ENCODE assay signal across 9 mouse cellular contexts in the genomic region with DNA sequence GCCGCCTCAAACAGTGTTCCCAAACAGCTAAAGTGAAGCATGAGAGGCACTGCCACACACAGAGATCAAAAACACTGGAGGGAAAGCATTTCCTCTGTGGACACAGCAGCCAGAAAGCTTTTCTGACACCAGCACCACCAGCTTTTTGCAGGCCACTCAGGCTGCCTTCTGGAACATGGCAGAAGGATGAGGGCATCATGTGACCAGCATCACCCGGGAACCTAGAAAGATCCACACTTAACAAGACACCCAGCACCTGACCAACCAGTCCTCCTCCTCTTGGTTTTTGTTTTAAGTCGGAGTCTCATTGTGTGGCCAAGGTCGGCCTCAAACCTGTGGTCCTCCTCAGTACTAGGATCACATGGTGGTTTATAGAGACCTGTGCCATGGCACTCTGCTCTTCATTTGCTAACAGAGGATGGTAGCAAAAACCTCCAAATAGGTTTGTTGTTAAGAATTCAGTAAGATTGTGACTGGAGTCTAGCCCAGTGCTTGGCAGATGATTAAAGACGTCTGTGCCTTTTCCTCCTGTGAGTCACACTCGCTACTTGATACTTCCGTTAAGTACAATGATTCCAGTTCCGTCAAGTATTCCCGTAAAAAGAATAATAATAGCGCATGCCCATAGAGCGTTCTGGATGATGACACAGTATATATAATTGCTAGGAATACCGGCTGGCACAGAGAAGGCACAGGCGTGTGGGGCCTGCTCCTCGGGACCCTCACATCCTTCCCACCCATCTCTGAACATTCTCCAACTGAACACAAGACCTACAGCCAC. TPM values are rescaled to one million over a fixed set of nuclear protein-coding genes. Genes with fewer than 3 reads are reported as not detected.
DNase-seq lines count a peak whose midpoint lies in the region; ATAC-seq and TF ChIP-seq lines count a peak whose summit lies in the region.
"Had no signal": no experiment of that assay in that cellular context is flagged by ENCODE, and none has a peak within 500 bp of the region (broad histone marks: within the 10 kb centered on the region; RNA-seq: fewer than 3 reads in every experiment).

No protein-coding gene starts in this region.

- H3K36me3 ChIP-seq in neural tube, embryonic 13.5 days: no peaks in the 10 kb centered on the region
- no peaks in the 10 kb centered on the region for H3K36me3 ChIP-seq in embryonic facial prominence, embryonic 14.5 days (ENCODE audit: control insufficient read depth, insufficient read depth, low read length)
- no peaks in the 10 kb centered on the region for H3K36me3 ChIP-seq in heart, postnatal 0 days (replicated peaks; ENCODE audit: control insufficient read depth, insufficient read depth, low read length)

- TF ChIP-seq CTCF in heart, postnatal 0 days (IDR thresholded peaks at IDR 0.05; ENCODE audit: low read depth): no peak

- 83% methylated on average over 14 of the region's 14 CpGs for WGBS in neural tube, embryonic 13.5 days
- WGBS in embryonic facial prominence, embryonic 14.5 days: 56% methylated on average over 14 of the region's 14 CpGs
- 40% methylated on average over 14 of the region's 14 CpGs for WGBS in heart, postnatal 0 days

- no peaks in the 10 kb centered on the region for H3K9me3 ChIP-seq in neural tube, embryonic 13.5 days
- no peaks in the 10 kb centered on the region for H3K9me3 ChIP-seq in embryonic facial prominence, embryonic 14.5 days (ENCODE audit: control insufficient read depth, low read length)
- H3K9me3 ChIP-seq in heart, postnatal 0 days (replicated peaks; ENCODE audit: control insufficient read depth, low read length): no peaks in the 10 kb centered on the region

- 0 out of 2 replicates have a peak, but pooled peaks have one; percentile 26 for TF ChIP-seq EP300 in heart, postnatal 0 days (IDR thresholded peaks at IDR 0.05; ENCODE audit: low read depth)

- H3K27ac ChIP-seq in neural tube, embryonic 13.5 days (replicated peaks): 0 out of 2 replicates have a peak overlapping the region, but pooled peaks have one; percentile 28
- peak overlapping the region; percentile 59; the same call in 1 of the 2 replicates for H3K27ac ChIP-seq in embryonic facial prominence, embryonic 14.5 days (replicated peaks; ENCODE audit: low read depth, low read length)
- H3K27ac ChIP-seq in heart, postnatal 0 days (ENCODE audit: low read depth): peak overlapping the region; percentile 69

- no peak overlapping the region for H3K4me3 ChIP-seq in neural tube, embryonic 13.5 days
- no peak overlapping the region for H3K4me3 ChIP-seq in embryonic facial prominence, embryonic 14.5 days (ENCODE audit: low read depth, low read length)
- no peak overlapping the region for H3K4me3 ChIP-seq in heart, postnatal 0 days (ENCODE audit: low read depth, low read length)

- no peak for DNase-seq in neural tube, embryonic 10.5 days (ENCODE audit: extremely low spot score, low spot score)
- DNase-seq in embryonic facial prominence, embryonic 14.5 days (ENCODE audit: low spot score): peak; percentile 78
- peak; percentile 83 for DNase-seq in heart, postnatal 0 days (ENCODE audit: low spot score)
- peak; percentile 52 for DNase-seq in skeletal muscle tissue, adult 2 months (ENCODE audit: low read depth, low spot score)
- DNase-seq in cerebellum, postnatal 36 days: no peak
- DNase-seq in gastrocnemius, postnatal 25 days: no peak
- DNase-seq: cerebellum, postnatal 25 days had no signal

- H3K9ac ChIP-seq in neural tube, embryonic 13.5 days: no peak overlapping the region
- H3K9ac ChIP-seq in embryonic facial prominence, embryonic 14.5 days (ENCODE audit: low read depth, low read length): no peak overlapping the region
- H3K9ac ChIP-seq in heart, postnatal 0 days (replicated peaks; ENCODE audit: low read depth, low read length): no peak overlapping the region

- no peak overlapping the region for H3K4me2 ChIP-seq in neural tube, embryonic 13.5 days
- no peak overlapping the region for H3K4me2 ChIP-seq in embryonic facial prominence, embryonic 14.5 days (ENCODE audit: low read depth, low read length)
- no peak overlapping the region for H3K4me2 ChIP-seq in heart, postnatal 0 days (ENCODE audit: low read depth, low read length)

- 0 out of 2 replicates have a peak, but pooled peaks cover 3% of the 10 kb centered on the region for H3K4me1 ChIP-seq in neural tube, embryonic 13.5 days (replicated peaks)
- H3K4me1 ChIP-seq in embryonic facial prominence, embryonic 14.5 days (ENCODE audit: control insufficient read depth, insufficient read depth, low read length): peaks cover 6% of the 10 kb centered on the region
- H3K4me1 ChIP-seq in heart, postnatal 0 days (ENCODE audit: control insufficient read depth, insufficient read depth): peaks cover 32% of the 10 kb centered on the region

- H3K27me3 ChIP-seq in neural tube, embryonic 13.5 days: no peaks in the 10 kb centered on the region
- no peaks in the 10 kb centered on the region for H3K27me3 ChIP-seq in embryonic facial prominence, embryonic 14.5 days (replicated peaks; ENCODE audit: control insufficient read depth, insufficient read depth, low read length)
- no peaks in the 10 kb centered on the region for H3K27me3 ChIP-seq in heart, postnatal 0 days (ENCODE audit: control insufficient read depth, insufficient read depth, low read length)

- ATAC-seq in neural tube, embryonic 13.5 days (ENCODE audit: low read depth): no peak
- peak; percentile 27; the same call in 1 of the 2 replicates for ATAC-seq in embryonic facial prominence, embryonic 14.5 days (ENCODE audit: low read depth)
- ATAC-seq in heart, postnatal 0 days (ENCODE audit: insufficient read depth, low read depth): peak; percentile 72
- no peak for ATAC-seq in cerebellum, adult (ENCODE audit: insufficient number of reproducible peaks, low FRiP score, low TSS enrichment)

RNA-seq across cellular contexts. Expression of a gene that starts 51.8 kb away (rescaled TPM):
- polyA plus RNA-seq in neural tube, embryonic 13.5 days (2015; fragmentation: Nextera tagmentation; extraction: Ambion mirVana): 19.7 and 22.3 TPM in 2 replicates
- polyA plus RNA-seq in embryonic facial prominence, embryonic 14.5 days (2014; fragmentation: Nextera tagmentation; extraction: Ambion mirVana): 68.6 and 73.7 TPM in 2 replicates
- total RNA-seq in heart, postnatal 0 days (2014; rRNA removed; ENCODE audit: low replicate concordance): 39.8 and 88.5 TPM in 2 replicates
- polyA plus RNA-seq in heart, postnatal 0 days (2015; fragmentation: Nextera tagmentation; extraction: Ambion mirVana): 22.6 and 23.6 TPM in 2 replicates
- total RNA-seq in gastrocnemius, postnatal 25 days (2021): 10 to 100 TPM; 16.8 to 18.8 TPM

Comparison
In these comparisons a context has a peak if more than half of its experiments do, and no peak if none do; other contexts are left out.
1. ATAC-seq: peak in embryonic facial prominence, embryonic 14.5 days (single experiment) and heart, postnatal 0 days (single experiment); none in neural tube, embryonic 13.5 days (single experiment) and cerebellum, adult (single experiment).
2. DNase-seq: peak in embryonic facial prominence, embryonic 14.5 days (single experiment), heart, postnatal 0 days (single experiment) and skeletal muscle tissue, adult 2 months (single experiment); none in neural tube, embryonic 10.5 days (single experiment), cerebellum, postnatal 36 days (0 of 2) and gastrocnemius, postnatal 25 days (single experiment).
3. Peak in every context shown above with its lines, with median percentiles within 50 percentile points of each other: H3K27ac ChIP-seq.